In genomic region chr4:151902689-151903241, GRCm38 (mm10) we compare ENCODE assay signal across 7 mouse cellular contexts. TPM values are rescaled to one million over a fixed set of nuclear protein-coding genes. Genes with fewer than 3 reads are reported as not detected.
A peak's percentile ranks its signal among the peaks of the same experiment; 100 is the strongest.
DNase-seq lines count a peak whose midpoint lies in the region; ATAC-seq lines count a peak whose summit lies in the region.

No protein-coding gene starts in this region.

- H3K9ac ChIP-seq in heart, embryonic 12.5 days = no peak overlapping the region
- H3K9ac ChIP-seq in hindbrain, embryonic 11.5 days (ENCODE audit: low read depth, low read length) = no peak overlapping the region

- 39% methylated on average over 14 of the region's 14 CpGs for WGBS in heart, embryonic 12.5 days
- 58% methylated on average over 14 of the region's 14 CpGs for WGBS in hindbrain, embryonic 11.5 days

- H3K4me2 ChIP-seq in heart, embryonic 12.5 days = no peak overlapping the region
- H3K4me2 ChIP-seq in hindbrain, embryonic 11.5 days (replicated peaks; ENCODE audit: low read depth, low read length) = no peak overlapping the region

- H3K27ac ChIP-seq in brown adipose tissue, adult 24 weeks (replicated peaks; ENCODE audit: low read depth, low read length) = peak overlapping the region; percentile 75
- no peak overlapping the region for H3K27ac ChIP-seq in heart, embryonic 12.5 days (ENCODE audit: poor library complexity, severe bottlenecking)
- H3K27ac ChIP-seq in hindbrain, embryonic 11.5 days (ENCODE audit: low read depth, low read length) = no peak overlapping the region

- H3K27me3 ChIP-seq in heart, embryonic 12.5 days (replicated peaks) = no peaks in the 10 kb centered on the region
- no peaks in the 10 kb centered on the region for H3K27me3 ChIP-seq in hindbrain, embryonic 11.5 days (ENCODE audit: control insufficient read depth, insufficient read depth, low read length)

- 0 out of 2 replicates have a peak, but pooled peaks have one; percentile 48 for ATAC-seq in heart, embryonic 12.5 days (ENCODE audit: insufficient number of reproducible peaks, low FRiP score)
- ATAC-seq in hindbrain, embryonic 11.5 days (ENCODE audit: low FRiP score) = no peak

- H3K4me3 ChIP-seq in brown adipose tissue, adult 24 weeks (ENCODE audit: insufficient read depth, low read depth, low read length) = peak overlapping the region; percentile 6; the same call in 1 of the 2 replicates
- H3K4me3 ChIP-seq in heart, embryonic 12.5 days = no peak overlapping the region
- H3K4me3 ChIP-seq in hindbrain, embryonic 11.5 days (ENCODE audit: low read depth, low read length) = no peak overlapping the region

- no peaks in the 10 kb centered on the region for H3K36me3 ChIP-seq in heart, embryonic 12.5 days
- no peaks in the 10 kb centered on the region for H3K36me3 ChIP-seq in hindbrain, embryonic 11.5 days (ENCODE audit: control insufficient read depth, insufficient read depth, low read length)

- H3K9me3 ChIP-seq in heart, embryonic 12.5 days (replicated peaks) = 0 out of 2 replicates have a peak, but pooled peaks cover 6% of the 10 kb centered on the region
- no peaks in the 10 kb centered on the region for H3K9me3 ChIP-seq in hindbrain, embryonic 11.5 days (ENCODE audit: control insufficient read depth, low read length)

- H3K4me1 ChIP-seq in brown adipose tissue, adult 24 weeks (ENCODE audit: control insufficient read depth, insufficient read depth, insufficient read length, low read length) = peaks cover 19% of the 10 kb centered on the region
- H3K4me1 ChIP-seq in heart, embryonic 12.5 days (replicated peaks) = peaks cover 25% of the 10 kb centered on the region
- no peaks in the 10 kb centered on the region for H3K4me1 ChIP-seq in hindbrain, embryonic 11.5 days (replicated peaks; ENCODE audit: control insufficient read depth, insufficient read depth, low read length)

- DNase-seq in ZHBTc4 (ENCODE audit: low read depth, low spot score) = peak; percentile 79
- DNase-seq in kidney, postnatal 36 days = peak; percentile 84 to 94
- DNase-seq in testis, postnatal 10 days (ENCODE audit: low spot score) = peak; percentile 80
- no peak for DNase-seq in hindbrain, embryonic 11.5 days (ENCODE audit: low spot score)
- DNase-seq in right cerebral cortex, postnatal 14 days = no peak

RNA-seq across cellular contexts. Expression of gene Dnajc11, which starts 30.7 kb away (rescaled TPM):
- polyA plus RNA-seq in brown adipose tissue, adult 24 weeks (2012; ENCODE audit: insufficient read depth, insufficient read length, missing spikeins) = 50.7 and 88.6 TPM in 2 replicates
- polyA plus RNA-seq in heart, embryonic 12.5 days (2016; fragmentation: Nextera tagmentation; extraction: Ambion mirVana) = 61.1 and 63.8 TPM in 2 replicates
- polyA plus RNA-seq in hindbrain, embryonic 11.5 days (2014; fragmentation: Nextera tagmentation; extraction: Ambion mirVana) = 73.8 and 80.1 TPM in 2 replicates

RNA-seq across cellular contexts. Expression of gene Camta1, which starts 41.1 kb away (rescaled TPM):
- 25.5 and 56.8 TPM in 2 replicates for polyA plus RNA-seq in brown adipose tissue, adult 24 weeks (2012; ENCODE audit: insufficient read depth, insufficient read length, missing spikeins)
- polyA plus RNA-seq in heart, embryonic 12.5 days (2016; fragmentation: Nextera tagmentation; extraction: Ambion mirVana) = 159 and 165 TPM in 2 replicates
- polyA plus RNA-seq in hindbrain, embryonic 11.5 days (2014; fragmentation: Nextera tagmentation; extraction: Ambion mirVana) = 117 and 130 TPM in 2 replicates

Comparison
In these comparisons a context has a peak if more than half of its experiments do, and no peak if none do; other contexts are left out.
1. DNase-seq: peak in ZHBTc4 (single experiment), kidney, postnatal 36 days (2 of 2) and testis, postnatal 10 days (single experiment); none in hindbrain, embryonic 11.5 days (single experiment) and right cerebral cortex, postnatal 14 days (single experiment).